Mouse (Mus musculus) megakaryocyte, embryonic 14.5 days (primary cell): ENCODE measurements at regions not wholly inside any gene's neighbourhood (a gene's known extent, or its start where the extent isn't known, plus 50 kb on each side); places are given as distances from the start of the nearest gene placed in this dataset.

ENCODE experiments used
- FLI1 ChIP-seq: IDR thresholded peaks from 2 replicates; pipeline ENCODE4 v1.6.1; 2012; ENCODE audit warnings: low read length, inconsistent platforms, mixed read lengths
- GATA1 ChIP-seq: IDR thresholded peaks from 3 replicates; pipeline ENCODE4 v1.6.1; 2012; ENCODE audit warnings: mixed read lengths, low read length, inconsistent platforms, borderline replicate concordance

GRCm38 (mm10) chr11:112998777-112999583 is 217.0 kb downstream of the Sox9 start:
- TF ChIP-seq GATA1 (no peak), FLI1 (no peak)
